Mouse (Mus musculus) CD4-positive naive resting alpha-beta T cell, adult 76 days (primary cell): ENCODE measurements around the gene Olfr913. TPM values are rescaled to one million over a fixed set of nuclear protein-coding genes. Genes with fewer than 3 reads are reported as not detected.

Source experiments
- total RNA-seq: library from RNA; stranded (reverse); gene quantifications from one replicate; pipeline ENCODE4 v1.2.4, GENCODE M21; 2023

The Olfr913 gene
- not detected for total RNA-seq

DNA sequence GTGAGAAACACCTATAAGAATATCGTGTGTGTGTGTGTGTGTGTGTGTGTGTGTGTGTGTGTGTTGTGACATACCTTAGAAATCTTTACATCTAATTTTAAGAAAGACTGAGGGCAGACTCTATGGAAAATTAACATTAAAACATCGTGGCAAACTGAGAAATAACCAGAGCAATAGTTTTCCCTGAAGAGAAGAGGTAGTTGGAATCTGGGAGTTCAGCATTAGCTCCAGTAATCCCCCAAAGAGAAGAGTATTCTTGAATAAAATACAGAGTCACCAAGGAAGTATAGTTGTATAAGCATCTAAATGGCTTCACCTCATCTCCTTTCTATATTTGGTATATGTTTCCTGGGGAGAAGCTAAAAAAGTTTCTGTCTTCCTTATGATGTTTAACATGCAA is at the start of gene Olfr913:
TSS of gene Olfr913 (plus strand) at position 301 of the 400 bp plus-strand sequence.

DNA sequence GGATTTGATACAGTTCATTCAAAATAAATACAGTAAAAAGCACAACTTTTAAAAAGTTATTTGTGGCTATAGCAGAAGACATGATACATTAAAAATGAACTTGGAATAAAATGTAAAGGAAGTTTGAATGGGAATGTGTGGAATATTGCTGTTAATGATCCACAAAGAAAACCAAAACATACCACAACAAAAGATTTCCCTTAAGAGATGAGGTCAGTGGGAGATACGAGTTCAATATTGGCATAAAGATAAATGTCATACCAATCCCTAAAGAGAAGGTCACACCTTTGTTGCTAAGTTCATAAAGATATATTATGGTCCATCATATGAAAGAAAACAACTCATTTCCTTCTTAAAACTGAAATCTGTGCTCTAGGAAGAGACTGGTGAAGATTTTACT is 12.7 kb upstream of the Olfr913 start, which contains the start of gene Olfr912:
TSS of gene Olfr912 (plus strand) at position 301 of the 400 bp plus-strand sequence.

DNA sequence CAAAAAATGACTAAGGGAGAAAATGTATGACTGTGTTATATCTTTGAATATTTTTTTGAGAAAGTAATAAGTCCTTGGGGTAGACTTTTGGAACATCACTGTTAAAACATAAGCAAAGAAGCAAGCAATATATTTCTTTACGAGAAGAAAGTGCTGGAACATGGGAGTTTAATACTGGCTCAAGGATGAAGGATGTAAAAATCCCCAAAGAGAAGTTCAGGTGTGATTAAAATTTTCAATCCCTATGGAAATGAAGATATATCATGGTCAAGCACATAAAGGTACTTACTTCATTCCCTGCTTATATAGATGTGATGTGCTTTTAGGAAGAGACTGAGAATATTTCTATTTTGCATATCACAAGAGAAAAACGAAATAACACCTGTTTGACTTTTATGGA is 12.2 kb downstream of the Olfr913 start, which contains the start of gene Olfr914:
TSS of gene Olfr914 (plus strand) at position 301 of the 400 bp plus-strand sequence.

Other genes starting within 250 kb of the Olfr913 start
- gene Olfr898, start 244.3 kb upstream of the Olfr913 start, total RNA-seq: not detected
- not detected for gene Olfr250, start 225.9 kb upstream of the Olfr913 start, total RNA-seq
- not detected for gene Olfr251, start 215.7 kb upstream of the Olfr913 start, total RNA-seq
- gene Olfr147, start 191.1 kb upstream of the Olfr913 start, total RNA-seq: not detected
- gene Olfr901, start 163.3 kb upstream of the Olfr913 start, total RNA-seq: not detected
- gene Olfr902, start 145.1 kb upstream of the Olfr913 start, total RNA-seq: not detected
- gene Olfr904, start 129.6 kb upstream of the Olfr913 start, total RNA-seq: not detected
- not detected for gene Olfr905, start 121.7 kb upstream of the Olfr913 start, total RNA-seq
- gene Olfr906, start 105.7 kb upstream of the Olfr913 start, total RNA-seq: not detected
- gene Olfr907, start 97.0 kb upstream of the Olfr913 start, total RNA-seq: not detected
- gene Olfr911-ps1, start 71.2 kb upstream of the Olfr913 start, total RNA-seq: not detected
- not detected for gene Olfr910, start 54.9 kb upstream of the Olfr913 start, total RNA-seq
- not detected for gene Olfr912, start 12.6 kb upstream of the Olfr913 start, total RNA-seq
- gene Olfr914, start 12.3 kb downstream of the Olfr913 start, total RNA-seq: not detected
- not detected for gene Olfr916, start 67.1 kb downstream of the Olfr913 start, total RNA-seq
- gene Olfr917, start 73.1 kb downstream of the Olfr913 start, total RNA-seq: not detected
- not detected for gene Olfr918, start 81.8 kb downstream of the Olfr913 start, total RNA-seq
- not detected for gene Olfr919, start 110.9 kb downstream of the Olfr913 start, total RNA-seq
- 5.0 TPM for gene Vwa5a, start 125.5 kb downstream of the Olfr913 start, total RNA-seq
- gene Olfr920, start 159.5 kb downstream of the Olfr913 start, total RNA-seq: 0.12 TPM
- gene Olfr921, start 180.3 kb downstream of the Olfr913 start, total RNA-seq: not detected
- not detected for gene Olfr922, start 221.9 kb downstream of the Olfr913 start, total RNA-seq
- gene Olfr923, start 233.8 kb downstream of the Olfr913 start, total RNA-seq: not detected